Mouse (Mus musculus) cerebellum, adult 2 months (tissue): ENCODE measurements around the gene Dcaf11. TPM values are rescaled to one million over a fixed set of nuclear protein-coding genes. Genes with fewer than 3 reads are reported as not detected.

Experiments
- DNase-seq, 2 experiments: peaks; one replicate each; pipeline ENCODE4 v3.0.0; 2021
- H3K27ac ChIP-seq: fragments of 200-500 bp; 2 replicates; pipeline ENCODE4 v1.5.1; 2012; ENCODE audit warnings: low read length, control low read depth, inconsistent platforms; ENCODE audit not compliant: insufficient read depth
- H3K27me3 ChIP-seq: fragments of 200-500 bp; 2 replicates; pipeline ENCODE4 v1.6.1; 2012; ENCODE audit warnings: inconsistent platforms, mild to moderate bottlenecking, low read length, moderate library complexity; ENCODE audit not compliant: control insufficient read depth, insufficient read depth
- H3K4me1 ChIP-seq: fragments of 200-500 bp; 2 replicates; pipeline ENCODE4 v1.6.1; 2011; ENCODE audit warnings: low read length; ENCODE audit not compliant: control insufficient read depth, insufficient read depth
- H3K4me3 ChIP-seq: fragments of 200-500 bp; replicated peaks from 2 replicates; pipeline ENCODE3; 2011; ENCODE audit warnings: mild to moderate bottlenecking, low read depth, low read length, control low read depth; ENCODE audit not compliant: insufficient read depth
- CTCF ChIP-seq: fragments of 200-500 bp; IDR thresholded peaks from 2 replicates; pipeline ENCODE4 v1.5.1; 2011; ENCODE audit warnings: low read depth, mild to moderate bottlenecking, control low read depth, low read length, moderate library complexity, borderline replicate concordance; ENCODE audit not compliant: insufficient read depth
- POLR2A ChIP-seq: fragments of 200-500 bp; IDR thresholded peaks from 2 replicates; pipeline ENCODE4 v1.6.1; 2011; ENCODE audit warnings: low read length, control low read depth, borderline replicate concordance; ENCODE audit not compliant: insufficient read depth
- WGBS: fragments of 180-500 bp; shearing (Covaris S2); methylation state at CpG from one replicate; pipeline ENCODE4 v1.1.7; 2018; 5-methylcytosine and 5-hydroxymethylcytosine counted together
- polyA plus RNA-seq: library from polyadenylated mRNA; depleted of rRNA; stranded (reverse); fragments of >200 nt; gene quantifications from 2 replicates; pipeline ENCODE4 v1.2.3, GENCODE M21; 2012; rRNA removed

Gene Dcaf11
- polyA plus RNA-seq: 115 and 127 TPM in 2 replicates

DNA sequence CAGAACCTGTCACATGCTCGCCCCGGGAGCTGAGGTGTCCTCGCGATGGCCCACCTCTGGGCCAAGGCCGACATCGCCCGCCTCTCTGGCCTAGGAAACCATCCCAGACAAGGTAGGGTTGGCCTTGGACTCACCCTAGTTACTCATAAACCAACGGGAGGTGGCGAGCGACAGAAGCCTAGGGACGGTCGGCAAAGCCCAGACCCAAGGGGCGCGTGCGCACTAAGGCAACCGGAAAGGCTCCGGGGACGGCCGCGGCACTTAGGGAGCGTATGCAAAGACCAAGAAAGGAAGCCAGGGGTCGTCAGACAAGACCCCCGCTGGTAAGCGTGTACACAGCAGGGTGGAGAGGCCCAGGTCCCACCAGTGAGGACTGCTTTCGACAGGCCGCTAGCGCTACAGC, at the start of gene Dcaf11:
Dcaf11 (plus strand) TSS at position 208 of the 403 bp plus-strand sequence.
- peaks cover 5% of the 10 kb centered on the region; the same call in 1 of the 2 replicates for H3K4me1 ChIP-seq
- H3K27ac ChIP-seq: peak within 1 kb of the TSS; percentile 93
- no peaks in the 10 kb centered on the region for H3K27me3 ChIP-seq
- under 1% methylated on average over 27 of the region's 27 CpGs for WGBS
- peak; percentile 93 to 94 for DNase-seq
- no peak; the same call in 1 of the 2 replicates for TF ChIP-seq CTCF
- TF ChIP-seq POLR2A: 0 out of 2 replicates have a peak, but pooled peaks have one; percentile 49
- H3K4me3 ChIP-seq: peak within 1 kb of the TSS; percentile 84

DNA sequence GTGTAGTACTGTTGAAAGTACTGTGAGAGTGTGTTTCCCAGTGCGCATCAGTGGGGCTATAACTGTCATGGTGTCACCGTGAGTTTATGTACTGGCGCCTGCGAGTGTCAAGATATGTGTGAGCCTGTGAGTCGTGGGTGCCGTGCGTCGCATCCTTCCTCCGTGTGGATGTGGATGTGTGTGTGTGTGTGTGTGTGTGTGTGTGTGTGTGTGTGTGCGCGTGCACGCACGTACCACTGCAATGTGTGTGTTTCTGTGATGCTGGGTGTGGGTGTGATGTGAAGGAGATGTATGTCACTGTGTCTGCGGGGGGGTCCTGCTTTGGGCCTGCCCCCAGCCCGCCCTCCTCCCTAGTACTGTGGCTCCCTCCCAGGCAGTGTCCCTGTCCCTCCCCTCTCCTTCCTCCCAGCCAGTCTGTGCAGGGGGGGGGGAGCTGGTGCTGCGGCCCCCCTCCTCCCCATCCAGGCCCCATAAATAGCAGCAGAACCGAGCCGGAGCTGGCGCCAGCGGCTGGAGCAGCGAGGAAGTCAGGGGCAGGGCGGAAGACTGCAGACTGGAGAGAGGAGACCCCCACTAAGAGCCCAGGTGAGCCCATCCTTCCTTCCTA, 49.6 kb upstream of the Dcaf11 start, which contains the start of gene Cpne6:
Cpne6 (plus strand) TSS at position 321 of the 607 bp plus-strand sequence.
- Histone ChIP-seq H3K4me3 (no peak within 1 kb of the TSS), H3K27me3 (no peaks in the 10 kb centered on the region), H3K4me1 (no peaks in the 10 kb centered on the region), H3K27ac (no peak within 1 kb of the TSS)
- DNase-seq: no peak
- TF ChIP-seq CTCF: no peak
- TF ChIP-seq POLR2A: no peak
- 69% methylated on average over 22 of the region's 22 CpGs for WGBS

DNA sequence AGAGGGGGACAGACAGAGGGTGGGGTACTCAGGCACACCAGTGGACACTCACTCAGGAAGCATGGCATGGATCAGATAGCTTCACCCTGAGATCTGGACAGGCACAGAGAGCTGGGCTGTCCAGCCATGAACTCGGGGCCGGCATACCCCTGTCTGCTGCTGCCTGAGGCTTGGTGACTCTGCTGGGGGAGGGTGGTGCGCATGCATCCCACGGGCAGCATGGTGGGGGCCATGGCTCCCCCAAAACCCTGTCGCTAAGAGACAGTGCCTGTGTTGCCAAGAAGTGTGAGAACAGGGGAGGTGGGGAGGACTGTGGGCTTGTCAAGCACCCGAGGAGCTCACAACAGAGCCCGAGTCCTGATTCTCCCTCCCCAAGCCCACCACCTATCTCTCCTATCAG, 48.8 kb upstream of the Dcaf11 start:
- Histone ChIP-seq H3K4me1 (no peaks in the 10 kb centered on the region), H3K27ac (no peak overlapping the region), H3K4me3 (no peak overlapping the region), H3K27me3 (no peaks in the 10 kb centered on the region)
- WGBS: 19% methylated on average over 7 of the region's 7 CpGs
- TF ChIP-seq CTCF: no peak
- no peak for TF ChIP-seq POLR2A
- DNase-seq: no peak

DNA sequence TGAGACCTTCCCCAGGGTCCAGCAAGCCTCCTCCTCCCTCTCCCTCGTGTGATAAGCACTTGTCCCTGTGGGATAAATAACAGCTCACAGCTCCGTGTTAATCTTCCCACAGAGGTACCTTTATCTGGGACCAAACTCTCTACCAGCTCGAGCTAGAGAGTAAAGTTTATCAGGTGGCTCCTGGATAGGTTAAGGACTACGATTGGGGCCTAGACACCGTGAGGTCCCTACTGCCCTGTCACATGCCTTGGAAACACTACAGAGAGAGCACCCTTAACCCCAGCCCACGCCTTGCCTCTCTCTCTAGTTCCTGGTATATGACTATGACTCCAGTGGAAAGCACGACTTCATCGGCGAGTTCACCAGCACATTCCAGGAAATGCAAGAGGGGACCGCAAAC, 45.9 kb upstream of the Dcaf11 start:
- no peak overlapping the region for H3K27ac ChIP-seq
- H3K27me3 ChIP-seq: no peaks in the 10 kb centered on the region
- no peak for DNase-seq
- no peak overlapping the region for H3K4me3 ChIP-seq
- H3K4me1 ChIP-seq: 0 out of 2 replicates have a peak, but pooled peaks cover under 1% of the 10 kb centered on the region
- WGBS: 78% methylated on average over 10 of the region's 10 CpGs
- TF ChIP-seq CTCF: no peak
- TF ChIP-seq POLR2A: no peak

DNA sequence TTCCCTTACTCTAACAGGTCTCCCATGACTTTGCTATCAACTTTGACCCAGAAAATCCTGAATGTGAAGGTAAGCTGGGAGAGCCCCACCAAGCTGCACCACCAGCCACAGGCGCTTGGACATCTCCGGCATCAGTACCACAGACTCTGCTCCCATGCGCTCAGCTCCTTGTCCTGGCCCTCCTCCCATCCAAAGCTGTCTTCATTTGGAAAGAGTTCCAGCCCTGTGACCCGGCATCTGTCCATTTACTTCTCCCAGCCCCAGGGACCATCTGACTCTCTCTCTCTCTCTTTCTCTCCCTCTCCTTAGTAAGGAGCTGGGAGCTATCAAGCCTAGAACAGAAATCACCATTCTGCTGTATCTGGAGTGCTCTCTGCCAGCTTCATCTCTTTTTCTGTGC, 44.0 kb upstream of the Dcaf11 start:
- no peak for TF ChIP-seq POLR2A
- TF ChIP-seq CTCF: no peak
- H3K27ac ChIP-seq: no peak overlapping the region
- H3K4me3 ChIP-seq: no peak overlapping the region

DNA sequence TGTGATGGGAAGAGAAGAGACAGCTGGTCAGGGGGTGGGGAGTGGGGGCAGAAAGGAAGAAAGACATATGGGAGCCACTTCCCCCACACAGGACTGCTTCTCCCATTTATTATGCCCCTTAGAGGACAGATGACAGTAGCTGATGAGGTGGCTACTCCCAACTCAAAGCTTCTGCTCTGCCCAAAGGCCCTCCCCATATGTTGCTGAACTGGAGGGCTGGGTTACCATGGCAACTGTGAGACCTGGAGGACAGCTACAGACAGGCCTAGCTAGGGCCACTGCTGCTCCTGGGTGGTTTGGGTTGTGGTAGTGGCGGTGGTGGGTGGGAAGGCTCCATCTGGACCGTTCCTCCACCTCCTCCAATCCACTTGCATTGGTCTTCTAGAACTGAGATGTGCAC, 40.9 kb upstream of the Dcaf11 start:
- DNase-seq: no peak
- peaks cover 2% of the 10 kb centered on the region; the same call in 1 of the 2 replicates for H3K4me1 ChIP-seq
- 60% methylated on average over 2 of the region's 2 CpGs for WGBS
- H3K4me3 ChIP-seq: no peak overlapping the region
- no peaks in the 10 kb centered on the region for H3K27me3 ChIP-seq
- H3K27ac ChIP-seq: no peak overlapping the region
- TF ChIP-seq POLR2A (no peak), CTCF (no peak)

More for the DNA sequence above, 44.0 kb upstream of the Dcaf11 start:
- DNase-seq: no peak
- Histone ChIP-seq H3K27me3 (no peaks in the 10 kb centered on the region), H3K4me1 (peaks cover 2% of the 10 kb centered on the region; the same call in 1 of the 2 replicates)
- 69% methylated on average over 4 of the region's 4 CpGs for WGBS

DNA sequence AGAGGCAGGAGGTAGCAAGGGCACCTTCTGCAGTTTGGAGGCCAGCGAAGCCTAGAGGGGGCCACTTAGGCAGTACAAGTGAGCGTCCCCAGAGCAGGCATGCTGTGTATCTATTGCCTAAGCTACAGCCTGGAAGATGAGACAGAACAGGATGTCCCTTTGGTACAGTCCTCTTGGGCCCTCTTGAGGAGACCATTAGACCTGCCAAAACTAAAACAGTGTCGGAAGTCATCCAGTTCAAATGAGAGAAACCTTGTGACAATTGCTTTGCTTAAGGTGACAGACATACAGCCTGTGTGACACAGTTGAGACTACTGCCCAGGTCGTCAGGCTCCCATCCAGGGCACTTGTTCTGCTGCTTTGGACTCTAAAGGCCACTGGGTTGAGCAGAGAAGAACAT, 40.2 kb upstream of the Dcaf11 start:
- TF ChIP-seq CTCF (no peak), POLR2A (no peak)
- peaks cover 2% of the 10 kb centered on the region; the same call in 1 of the 2 replicates for H3K4me1 ChIP-seq
- 77% methylated on average over 4 of the region's 4 CpGs for WGBS

DNA sequence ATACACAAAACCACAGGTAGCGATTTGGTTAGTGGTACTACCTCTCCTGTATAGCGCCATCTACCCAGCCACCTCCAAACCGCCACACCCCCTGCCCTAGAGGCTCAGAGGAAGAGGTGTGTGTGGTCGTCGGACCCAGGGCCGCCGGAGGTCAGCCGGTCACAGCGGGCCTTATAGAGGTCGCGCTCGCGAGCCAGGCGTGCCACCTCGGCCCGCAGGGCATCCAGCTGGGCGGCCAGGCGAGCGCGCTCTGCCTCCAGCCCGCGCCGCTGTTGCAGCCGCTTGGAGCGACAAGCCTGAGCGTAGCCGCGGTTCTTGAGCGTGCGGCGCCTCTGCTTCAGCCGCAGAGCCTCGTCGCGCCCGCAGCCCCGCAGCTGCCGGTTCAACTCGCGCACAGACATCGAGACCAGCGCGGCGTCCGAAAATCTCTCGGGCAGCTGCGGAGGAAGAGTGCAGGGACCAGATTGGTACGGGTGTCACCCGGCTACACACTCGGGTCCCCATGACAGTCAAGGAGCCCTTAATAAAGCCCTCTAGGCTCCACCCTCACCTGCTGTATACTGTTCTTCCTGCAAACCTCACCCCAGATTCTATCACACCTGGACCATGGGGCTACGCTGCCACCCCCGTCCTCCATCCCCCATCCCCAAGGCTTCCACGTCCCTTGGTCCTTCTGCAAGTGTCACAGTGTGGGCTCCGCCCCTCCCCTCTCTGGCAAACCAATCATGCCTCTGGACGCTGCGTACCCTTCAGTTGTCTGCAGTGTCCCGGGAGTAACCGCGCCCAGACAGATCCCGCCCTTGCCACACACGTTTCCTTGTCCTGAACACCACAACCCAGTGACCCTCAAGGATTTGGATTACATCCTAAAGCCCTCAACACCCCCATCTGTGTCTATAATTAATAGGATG, 39.1 kb upstream of the Dcaf11 start:
- Histone ChIP-seq H3K4me3 (peak overlapping the region; percentile 46), H3K27ac (no peak overlapping the region), H3K27me3 (no peaks in the 10 kb centered on the region), H3K4me1 (peaks cover 2% of the 10 kb centered on the region; the same call in 1 of the 2 replicates)
- 3% methylated on average over 61 of the region's 61 CpGs for WGBS
- peak; percentile 24; the same call in 1 of the 2 replicates for TF ChIP-seq CTCF
- TF ChIP-seq POLR2A: no peak
- DNase-seq: peak; percentile 65 to 71

More for the DNA sequence above, 40.2 kb upstream of the Dcaf11 start:
- Histone ChIP-seq H3K27me3 (no peaks in the 10 kb centered on the region), H3K4me3 (no peak overlapping the region), H3K27ac (no peak overlapping the region)
- no peak for DNase-seq
